Mouse (Mus musculus) G1E (cell line): ENCODE data around the gene Gm17387.

Experiments
- CTCF ChIP-seq: IDR thresholded peaks from 2 replicates; pipeline ENCODE4 v1.5.1; 2012; ENCODE audit warnings: low read depth, low read length, inconsistent platforms, mixed read lengths
- GATA1 ChIP-seq: IDR thresholded peaks from 2 replicates; pipeline ENCODE4 v1.6.1; 2012; ENCODE audit warnings: borderline replicate concordance, low read length, inconsistent platforms, mixed read lengths
- POLR2AphosphoS5 ChIP-seq: IDR thresholded peaks from 2 replicates; pipeline ENCODE4 v1.6.1; 2012; ENCODE audit warnings: low read depth, low read length, inconsistent platforms; ENCODE audit not compliant: insufficient replicate concordance

DNA sequence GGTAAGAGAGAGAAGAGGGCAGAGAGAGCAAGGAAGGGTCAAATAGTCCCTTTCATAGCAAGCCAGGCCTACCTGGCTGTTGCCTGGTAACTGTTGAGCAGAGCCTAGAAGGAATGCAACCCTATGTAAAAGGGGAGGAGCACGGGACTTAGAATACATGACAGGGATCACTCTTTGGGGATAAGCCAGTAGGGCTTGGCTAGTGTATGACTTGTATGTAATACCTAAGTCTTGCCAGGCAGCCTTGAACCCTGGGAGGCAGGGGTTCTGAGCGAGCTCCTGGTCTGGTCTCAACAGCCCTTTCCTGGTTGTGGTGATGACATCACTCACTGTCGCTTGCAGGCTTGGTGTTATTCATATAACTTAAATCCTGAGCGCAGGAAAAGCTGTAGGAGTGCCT is 39.9 kb upstream of the Gm17387 start:
- TF ChIP-seq GATA1 (no peak), CTCF (no peak), POLR2AphosphoS5 (no peak)
